Mouse (Mus musculus): ENCODE results near the gene Stambp.

DNA sequence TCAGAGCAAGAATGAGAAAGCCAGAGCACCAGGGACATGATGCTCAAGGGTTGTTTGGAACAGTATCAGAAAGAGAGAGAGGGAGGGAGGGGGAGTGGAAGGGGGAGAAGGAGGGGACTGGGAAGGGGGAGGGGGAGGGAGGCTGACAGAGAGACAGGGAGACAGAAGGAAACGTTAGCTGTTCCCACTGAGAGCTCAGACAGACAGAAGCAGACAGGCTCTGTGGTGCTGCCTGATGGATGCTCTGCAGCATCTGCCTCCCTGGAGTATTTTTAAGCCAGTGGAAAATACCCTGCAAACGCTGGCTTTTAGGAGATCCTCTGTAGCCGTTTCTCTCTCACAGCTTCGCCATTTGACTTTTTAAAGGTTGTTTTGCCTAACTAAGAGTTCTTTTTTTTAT lies 32.5 kb downstream of the Stambp start:
- TF ChIP-seq POLR2A (IDR thresholded peaks at IDR 0.05; ENCODE audit: low read depth, low read length) (no peak), CHD2 (IDR thresholded peaks at IDR 0.05; ENCODE audit: low read length) (no peak), ZNF384 (IDR thresholded peaks at IDR 0.05; ENCODE audit: low read depth, low read length) (no peak), MAZ (IDR thresholded peaks at IDR 0.05; ENCODE audit: low read depth, low read length) (no peak), CTCF (conservative IDR thresholded peaks at IDR 0.05 in 1 of 2, IDR thresholded peaks at IDR 0.05 in 1 of 2; ENCODE audit: low read depth in 2 of 2, low read length in 2 of 2) (no peak), SIN3A (IDR thresholded peaks at IDR 0.05; ENCODE audit: low read length) (no peak), USF2 (conservative IDR thresholded peaks at IDR 0.05; ENCODE audit: low read depth, low read length) (no peak), MAX (IDR thresholded peaks at IDR 0.05; ENCODE audit: low read length) (no peak), ETS1 (conservative IDR thresholded peaks at IDR 0.05; ENCODE audit: low read depth, low read length) (no peak), TCF12 (IDR thresholded peaks at IDR 0.05; ENCODE audit: low read depth, low read length) (no peak), RAD21 (IDR thresholded peaks at IDR 0.05; ENCODE audit: low read depth, low read length) (no peak), MEF2A (IDR thresholded peaks at IDR 0.05; ENCODE audit: borderline replicate concordance, low read depth, low read length) (no peak), EP300 (IDR thresholded peaks at IDR 0.05; ENCODE audit: low read length) (no peak)

Data from CH12.LX (cell line).